Comparison of ENCODE assay signal across 21 mouse cellular contexts in the genomic region with DNA sequence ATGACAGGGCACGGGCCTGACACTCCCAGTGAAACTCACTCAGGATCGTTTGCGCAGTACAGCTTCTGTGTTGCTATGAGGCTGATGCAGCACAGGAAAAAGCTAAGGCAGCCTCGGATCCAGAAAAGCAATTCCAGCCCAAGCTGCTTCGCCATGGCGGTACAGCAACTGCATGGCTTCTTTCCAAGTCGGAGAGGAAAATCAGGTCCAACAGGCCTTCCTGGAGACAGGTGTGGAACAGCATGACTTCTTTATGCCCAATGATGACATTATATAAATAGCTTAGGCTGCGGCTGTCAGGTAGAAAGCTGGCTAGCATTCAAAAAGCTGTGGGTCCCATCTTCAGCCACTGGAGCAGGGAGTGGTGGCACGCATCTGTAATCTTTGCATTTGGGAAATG.
DNase-seq lines count a peak whose midpoint lies in the region; ATAC-seq lines count a peak whose summit lies in the region.
"Had no signal": no experiment of that assay in that cellular context is flagged by ENCODE, and none has a peak within 500 bp of the region (broad histone marks: within the 10 kb centered on the region; RNA-seq: fewer than 3 reads in every experiment).

No protein-coding gene starts in this region.

- no peaks in the 10 kb centered on the region for H3K36me3 ChIP-seq in stomach, embryonic 16.5 days (ENCODE audit: control insufficient read depth, insufficient read depth, low read length)
- H3K36me3 ChIP-seq: embryonic facial prominence, embryonic 12.5 days; forebrain, embryonic 12.5 days; hindbrain, embryonic 12.5 days; hindbrain, embryonic 15.5 days had no signal

- DNase-seq in urinary bladder, postnatal 14 days (ENCODE audit: low spot score): peak; percentile 76
- DNase-seq in urinary bladder, postnatal 4 days (ENCODE audit: low spot score in 2 of 2): no peak
- DNase-seq in gonadal fat pad, adult 2 months (ENCODE audit: low read depth): peak; percentile 22
- DNase-seq in retina, embryonic 14.5 days (ENCODE audit: low spot score): no peak
- DNase-seq: adrenal gland, adult 2 months; adrenal gland, postnatal 14 days; cerebellum, adult 18-20 months; cerebellum, adult 9-10 months; cerebellum, postnatal 14 days; gastrocnemius, postnatal 10 days; gastrocnemius, postnatal 36 days; heart, adult 11 months had no signal

- H3K27ac ChIP-seq in stomach, embryonic 16.5 days (ENCODE audit: low read length): peak overlapping the region; percentile 46; the same call in 1 of the 2 replicates
- H3K27ac ChIP-seq: embryonic facial prominence, embryonic 12.5 days; forebrain, embryonic 12.5 days; hindbrain, embryonic 12.5 days; hindbrain, embryonic 15.5 days had no signal

- H3K4me3 ChIP-seq in stomach, embryonic 16.5 days (replicated peaks; ENCODE audit: low read length): no peak overlapping the region
- H3K4me3 ChIP-seq: embryonic facial prominence, embryonic 12.5 days; forebrain, embryonic 12.5 days; hindbrain, embryonic 12.5 days; hindbrain, embryonic 15.5 days had no signal

- WGBS in stomach, embryonic 16.5 days: 75% methylated on average over 9 of the region's 9 CpGs

- H3K9ac ChIP-seq in stomach, embryonic 16.5 days (ENCODE audit: low read length): no peak overlapping the region
- H3K9ac ChIP-seq: embryonic facial prominence, embryonic 12.5 days; forebrain, embryonic 12.5 days; hindbrain, embryonic 12.5 days; hindbrain, embryonic 15.5 days had no signal

- H3K4me2 ChIP-seq in stomach, embryonic 16.5 days (ENCODE audit: low read depth, low read length): no peak overlapping the region
- H3K4me2 ChIP-seq: embryonic facial prominence, embryonic 12.5 days; forebrain, embryonic 12.5 days; heart, embryonic 11.5 days; hindbrain, embryonic 12.5 days; hindbrain, embryonic 15.5 days had no signal

- no peaks in the 10 kb centered on the region for H3K27me3 ChIP-seq in stomach, embryonic 16.5 days (ENCODE audit: control insufficient read depth, insufficient read depth, low read length)
- H3K27me3 ChIP-seq: embryonic facial prominence, embryonic 12.5 days; forebrain, embryonic 12.5 days; hindbrain, embryonic 12.5 days; hindbrain, embryonic 15.5 days had no signal

- ATAC-seq in stomach, embryonic 16.5 days (ENCODE audit: insufficient read depth, low FRiP score): no peak
- ATAC-seq in cerebellum, adult (ENCODE audit: insufficient number of reproducible peaks, low FRiP score, low TSS enrichment): no peak
- ATAC-seq: CD4-positive, CD25-positive, alpha-beta regulatory T cell, adult 4 months; forebrain, embryonic 16.5 days had no signal

- no peaks in the 10 kb centered on the region for H3K4me1 ChIP-seq in stomach, embryonic 16.5 days (ENCODE audit: control insufficient read depth, insufficient read depth, low read length)
- H3K4me1 ChIP-seq: embryonic facial prominence, embryonic 12.5 days; forebrain, embryonic 12.5 days; hindbrain, embryonic 12.5 days; hindbrain, embryonic 15.5 days had no signal

- H3K9me3 ChIP-seq in stomach, embryonic 16.5 days (replicated peaks; ENCODE audit: control insufficient read depth, low read length): no peaks in the 10 kb centered on the region
- H3K9me3 ChIP-seq: embryonic facial prominence, embryonic 12.5 days; forebrain, embryonic 12.5 days; hindbrain, embryonic 12.5 days; hindbrain, embryonic 15.5 days had no signal

Comparison
In these comparisons a context has a peak if more than half of its experiments do, and no peak if none do; other contexts are left out.
1. DNase-seq: peak in urinary bladder, postnatal 14 days (single experiment) and gonadal fat pad, adult 2 months (single experiment); none in urinary bladder, postnatal 4 days (0 of 2) and retina, embryonic 14.5 days (single experiment).